Mouse (Mus musculus) induced T-regulatory cell, adult 2 months (primary cell): Measurements from ENCODE around the gene Smurf1.
A peak's percentile ranks its signal among the peaks of the same experiment; 100 is the strongest.

Experiments
- DNase-seq: peaks from one replicate; pipeline ENCODE4 v3.0.0-alpha.2; 2012; ENCODE audit warnings: low read depth

Smurf1 gene

GRCm38 (mm10) chr5:144869466-144869865 is 96.2 kb downstream of the Smurf1 start:
- DNase-seq = no peak

GRCm38 (mm10) chr5:144866923-144867322 is 98.7 kb downstream of the Smurf1 start:
- DNase-seq = peak; percentile 13

GRCm38 (mm10) chr5:144860913-144861312 is 104.7 kb downstream of the Smurf1 start:
- DNase-seq = no peak

- DNase-seq = no peak
Measured at GRCm38 (mm10) chr5:144859284-144859683, 106.4 kb downstream of the Smurf1 start.

- DNase-seq = no peak
Measured at GRCm38 (mm10) chr5:144858527-144858926, 107.1 kb downstream of the Smurf1 start.

DNA sequence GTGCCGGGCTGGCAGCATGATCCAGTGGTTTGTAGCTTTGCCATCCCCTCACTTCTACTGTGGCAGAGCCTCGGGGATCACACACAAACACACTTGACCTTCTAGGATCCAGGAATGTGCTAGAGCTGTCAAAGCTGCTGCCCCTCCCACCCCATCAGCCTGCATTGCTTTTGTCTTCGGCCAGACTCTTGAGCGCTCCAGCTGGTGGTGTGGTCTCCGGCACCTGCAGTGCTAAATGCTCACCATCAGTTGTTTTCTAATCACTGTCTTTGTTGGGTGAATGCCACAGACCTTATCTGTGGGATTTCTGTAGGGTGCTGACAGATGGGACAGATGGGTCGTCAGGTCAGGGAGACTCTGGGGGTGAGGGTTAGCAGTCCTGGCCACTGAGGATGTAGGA is 109.7 kb downstream of the Smurf1 start:
- no peak for DNase-seq

DNA sequence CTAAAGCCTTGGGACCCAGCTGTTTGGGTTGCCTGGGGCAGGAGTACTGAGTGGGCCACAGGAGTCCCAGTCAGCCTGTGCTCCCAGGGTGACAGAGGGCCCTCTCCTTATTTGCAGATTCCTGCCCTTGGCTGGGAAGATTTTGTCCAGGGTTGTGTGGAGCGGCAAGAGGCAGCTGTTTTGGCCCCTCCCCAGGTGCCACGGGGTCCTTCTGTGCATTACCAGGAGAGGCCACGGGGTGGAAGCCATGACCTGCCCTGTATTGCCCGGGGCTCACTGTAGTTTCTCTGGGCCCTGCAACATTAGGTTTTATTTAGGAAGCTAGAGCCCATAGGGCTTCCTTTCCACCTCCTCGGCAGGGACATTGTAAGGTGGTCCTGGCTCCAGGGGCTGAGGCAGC is 111.7 kb downstream of the Smurf1 start:
- DNase-seq = no peak

GRCm38 (mm10) chr5:144851820-144852219 is 113.8 kb downstream of the Smurf1 start:
- no peak for DNase-seq

GRCm38 (mm10) chr5:144849932-144850331 is 115.7 kb downstream of the Smurf1 start:
- no peak for DNase-seq

DNA sequence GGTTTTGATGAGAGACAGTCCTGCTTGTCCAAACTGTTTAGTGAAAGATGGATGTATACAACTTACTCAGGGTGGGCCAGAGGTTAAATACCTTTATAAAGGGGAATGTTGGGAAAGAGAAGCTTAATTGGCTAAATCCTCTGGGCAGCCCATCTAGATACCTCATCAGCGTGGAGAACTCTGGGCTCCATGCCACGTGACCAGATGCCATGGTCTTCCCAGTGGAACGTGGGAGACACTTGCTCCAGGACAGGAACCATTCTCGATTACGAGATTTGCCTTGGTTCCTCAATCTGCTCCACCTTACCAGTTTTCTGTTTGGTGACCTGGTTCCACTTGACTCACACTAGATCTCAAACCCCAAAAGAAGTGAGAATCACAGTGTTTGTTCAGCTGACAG is 116.9 kb downstream of the Smurf1 start:
- DNase-seq = no peak

- DNase-seq = no peak
Measured at GRCm38 (mm10) chr5:144845352-144845751, 120.3 kb downstream of the Smurf1 start.

GRCm38 (mm10) chr5:144836100-144836499 is 129.5 kb downstream of the Smurf1 start:
- peak; percentile 37 for DNase-seq

- DNase-seq = peak; percentile 18
Measured at GRCm38 (mm10) chr5:144831840-144832469, 133.7 kb downstream of the Smurf1 start.

DNA sequence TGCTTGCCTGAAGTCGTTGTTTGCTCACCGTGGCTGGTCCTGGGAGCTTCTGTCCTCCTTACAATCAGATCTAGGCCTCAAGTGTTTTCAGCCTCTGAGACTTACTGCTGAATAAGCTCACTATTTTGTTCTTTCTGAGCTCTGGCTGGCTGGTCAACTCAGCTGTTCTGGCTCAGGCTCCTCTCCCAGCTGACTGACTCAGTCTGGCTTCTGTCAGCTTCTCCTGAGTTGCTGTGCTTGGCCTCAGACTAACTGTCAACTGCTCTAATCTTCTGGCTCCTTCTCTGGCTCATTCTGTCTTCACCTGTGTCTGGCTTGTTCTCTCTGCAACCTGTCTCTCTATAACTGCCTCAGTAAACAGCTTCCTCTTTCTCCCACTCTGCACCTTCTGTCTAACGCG is 136.0 kb downstream of the Smurf1 start:
- DNase-seq = no peak

DNA sequence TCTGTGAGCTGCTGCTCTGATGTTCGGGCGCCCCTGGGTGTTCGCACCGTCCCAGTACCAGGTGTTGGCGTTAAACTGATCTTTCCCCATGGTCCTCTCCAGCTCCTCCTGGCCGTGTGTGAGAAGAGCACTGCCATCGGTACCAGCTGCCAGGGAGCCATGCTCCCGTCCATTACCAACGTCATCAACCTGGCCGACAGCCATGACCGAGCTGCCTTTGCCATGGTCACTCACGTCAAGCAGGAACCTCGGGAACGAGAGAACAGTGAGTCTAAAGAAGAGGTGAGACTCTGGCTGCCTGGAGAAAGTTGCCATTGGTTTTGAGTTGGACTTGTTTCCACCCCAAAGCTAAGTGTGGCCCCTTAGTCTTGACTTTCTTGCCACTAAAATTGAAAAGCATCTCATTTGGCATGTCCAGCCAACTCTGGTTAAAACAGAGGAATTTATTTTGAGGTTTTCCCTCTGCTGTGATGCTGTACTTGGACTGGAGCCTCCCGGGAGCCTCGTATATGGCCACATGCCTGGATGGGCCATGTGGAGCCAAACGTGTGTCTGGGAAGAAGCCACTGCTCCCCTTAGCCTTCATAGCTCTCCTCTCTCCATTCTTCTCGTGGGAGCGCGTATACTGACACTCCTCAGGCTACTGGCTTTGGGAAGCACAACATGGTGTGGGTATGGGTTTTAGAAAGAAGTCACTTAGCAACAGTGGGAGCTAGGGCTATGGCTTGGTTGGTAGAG is 137.1 kb downstream of the Smurf1 start:
- no peak for DNase-seq
